Mouse (Mus musculus) macrophage (primary cell): ENCODE data around the gene Anapc15. TPM values are rescaled to one million over a fixed set of nuclear protein-coding genes. Genes with fewer than 3 reads are reported as not detected.

Experiments used
- H3K27ac ChIP-seq: fragments of 350-480 bp; formaldehyde crosslinking; 2 replicates; pipeline ENCODE4 v1.9.0; 2021
- H3K36me3 ChIP-seq: fragments of 350-480 bp; formaldehyde crosslinking; 2 replicates; pipeline ENCODE4 v1.9.0; 2021; ENCODE audit errors: inconsistent target
- H3K4me3 ChIP-seq: fragments of 350-480 bp; formaldehyde crosslinking; 2 replicates; pipeline ENCODE4 v1.9.0; 2021; ENCODE audit errors: inconsistent target
- H3K79me2 ChIP-seq: fragments of 350-480 bp; formaldehyde crosslinking; 2 replicates; pipeline ENCODE4 v1.9.0; 2021; ENCODE audit errors: inconsistent target
- WGBS: methylation state at CpG from one replicate; pipeline ENCODE4 v1.1.7; 2026; ENCODE audit warnings: inconsistent platforms; ENCODE audit not compliant: missing documents; 5-methylcytosine and 5-hydroxymethylcytosine counted together
- polyA plus RNA-seq: library from polyadenylated mRNA; stranded (reverse); fragments of 250-400 nt; gene quantifications from 3 replicates; pipeline ENCODE4 v1.2.4, GENCODE M21; 2018; ENCODE audit warnings: inconsistent platforms
- total RNA-seq, 78 experiments: library from RNA; depleted of rRNA; stranded (reverse); fragments of 250-400 nt; gene quantifications; 1 replicate in 9 of 78; 2 replicates in 24 of 78; 3 replicates in 43 of 78; 4 replicates in 2 of 78; pipeline ENCODE4 v1.2.4; 2018; ENCODE audit warnings: inconsistent platforms in 56 of 78

Gene Anapc15
- 1,000 to 10,000 TPM in 11 of 26 experiments, 100 to 1,000 TPM in 15; 258 to 1,533 (median 875) TPM for total RNA-seq (2018; cell fraction: chromatin; rRNA removed)
- total RNA-seq (2018; cell fraction: cytosol; rRNA removed), result 100 to 1,000 TPM in 5 of 26 experiments, 10 to 100 TPM in 21; 50.7 to 118 (median 77.3) TPM
- 1,000 to 10,000 TPM in 1 of 26 experiments, 100 to 1,000 TPM in 25; 144 to 1,074 (median 581) TPM for total RNA-seq (2018; cell fraction: nucleus; rRNA removed)
- 80.5 to 140 TPM (median 104 TPM) in 3 replicates for polyA plus RNA-seq

GRCm38 (mm10) chr7:101863415-101863814 is at the start of gene Anapc15:
Gene Anapc15 (plus strand): TSS chr7:101863715.
- 39% methylated on average over 3 of the region's 3 CpGs for WGBS
- no peaks in the 10 kb centered on the region for H3K79me2 ChIP-seq
- H3K4me3 ChIP-seq, result no peak within 1 kb of the TSS
- H3K36me3 ChIP-seq, result no peaks in the 10 kb centered on the region
- H3K27ac ChIP-seq, result no peak within 1 kb of the TSS

DNA sequence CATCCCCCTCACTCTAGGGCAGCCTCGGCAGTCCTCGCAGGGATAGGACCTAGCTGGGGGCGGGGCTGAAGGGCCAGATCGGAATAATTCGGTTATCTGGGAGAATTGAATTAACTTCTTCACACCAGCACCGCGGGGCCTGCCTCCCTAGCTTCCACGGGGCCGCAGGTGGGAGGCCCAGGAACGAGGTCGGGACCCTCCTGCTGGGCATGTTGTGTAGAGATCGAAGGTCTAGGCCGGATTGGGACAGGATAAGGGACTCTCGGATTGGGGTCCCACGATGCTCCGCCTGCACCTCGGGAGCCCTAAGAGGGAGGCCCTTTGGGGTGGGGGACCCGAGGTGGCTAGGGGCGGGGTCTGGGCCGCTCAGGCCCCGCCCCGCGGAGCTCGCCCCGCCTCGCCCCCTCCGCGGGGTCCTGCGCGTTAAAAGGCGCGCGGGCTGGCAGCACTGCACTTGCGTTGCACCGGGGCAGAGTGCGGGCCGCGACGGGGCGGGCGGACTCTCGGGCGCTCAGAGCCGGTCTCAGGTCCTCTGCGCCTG is 45.6 kb upstream of the Anapc15 start, which contains the start of gene Phox2a:
TSS of gene Phox2a (plus strand) at position 453 of the 541 bp plus-strand sequence.
- Histone ChIP-seq H3K27ac (no peak within 1 kb of the TSS), H3K4me3 (no peak within 1 kb of the TSS), H3K79me2 (no peaks in the 10 kb centered on the region), H3K36me3 (no peaks in the 10 kb centered on the region)
- WGBS, result 8% methylated on average over 45 of the region's 45 CpGs

DNA sequence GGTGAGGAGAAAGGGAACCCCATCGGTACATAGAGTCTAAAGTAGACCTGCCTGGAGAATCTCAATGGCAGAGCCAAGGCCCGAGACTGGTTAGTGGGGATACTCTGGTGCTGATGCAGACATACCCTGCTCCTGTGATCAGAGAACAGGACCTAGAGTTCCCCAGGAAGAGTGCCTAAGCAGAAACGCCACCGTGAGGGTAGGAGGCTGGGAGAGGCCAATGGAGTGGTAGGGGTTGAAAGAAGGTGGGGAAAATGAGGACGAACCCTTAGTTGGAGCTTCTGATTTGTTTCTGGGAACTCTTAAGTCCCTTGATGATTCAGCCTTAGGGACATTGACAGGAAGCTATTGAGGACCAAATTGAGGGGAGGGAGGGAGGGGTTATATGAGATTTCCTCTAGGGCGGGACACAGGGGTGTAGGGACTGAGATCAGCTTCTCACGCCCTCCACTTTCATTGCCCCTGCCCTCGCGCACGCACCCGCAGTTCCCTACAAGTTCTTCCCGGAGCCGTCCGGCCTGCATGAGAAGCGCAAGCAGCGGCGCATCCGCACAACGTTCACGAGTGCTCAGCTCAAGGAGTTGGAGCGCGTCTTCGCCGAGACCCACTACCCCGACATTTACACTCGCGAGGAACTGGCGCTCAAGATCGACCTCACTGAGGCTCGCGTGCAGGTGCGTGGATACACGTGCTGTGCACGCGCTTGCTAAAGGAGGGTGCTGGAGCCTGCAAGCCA is 43.1 kb upstream of the Anapc15 start:
- Histone ChIP-seq H3K36me3 (peaks cover 19% of the 10 kb centered on the region; the same call in 1 of the 2 replicates), H3K27ac (no peak overlapping the region), H3K4me3 (no peak overlapping the region), H3K79me2 (no peaks in the 10 kb centered on the region)
- 10% methylated on average over 35 of the region's 35 CpGs for WGBS

DNA sequence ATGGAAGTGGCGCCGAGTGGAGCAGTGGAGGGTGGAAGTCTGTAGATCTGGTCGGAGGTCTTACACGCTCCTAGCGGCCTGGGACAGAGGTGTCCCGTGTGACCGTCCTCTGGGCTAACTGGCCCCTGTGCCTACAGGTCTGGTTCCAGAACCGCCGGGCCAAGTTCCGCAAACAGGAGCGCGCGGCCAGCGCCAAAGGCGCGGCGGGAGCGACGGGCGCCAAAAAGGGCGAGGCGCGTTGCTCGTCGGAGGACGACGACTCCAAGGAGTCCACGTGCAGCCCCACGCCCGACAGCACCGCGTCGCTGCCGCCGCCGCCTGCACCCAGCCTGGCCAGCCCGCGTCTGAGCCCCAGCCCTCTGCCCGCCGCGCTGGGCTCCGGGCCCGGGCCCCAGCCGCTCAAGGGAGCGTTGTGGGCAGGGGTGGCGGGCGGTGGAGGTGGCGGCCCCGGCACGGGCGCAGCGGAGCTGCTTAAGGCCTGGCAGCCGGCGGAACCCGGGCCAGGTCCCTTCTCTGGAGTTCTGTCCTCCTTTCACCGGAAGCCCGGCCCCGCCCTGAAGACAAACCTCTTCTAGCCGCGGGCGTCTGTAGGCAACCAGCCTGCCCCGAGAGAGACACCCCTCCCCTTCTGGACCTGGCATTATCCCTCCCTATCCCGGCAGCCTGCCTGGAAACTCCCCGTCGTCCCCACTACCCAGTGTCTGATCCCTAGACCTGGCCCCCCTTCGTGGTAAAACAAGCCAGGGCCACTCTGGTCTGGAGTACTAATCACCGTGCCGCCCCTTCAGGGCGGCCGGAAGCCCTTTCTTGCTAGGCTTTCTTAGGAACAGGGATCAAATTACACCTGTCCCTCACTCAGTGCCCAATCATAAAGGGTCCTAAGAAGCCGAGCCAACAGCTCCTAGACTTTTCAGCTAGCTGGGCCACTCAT is 41.7 kb upstream of the Anapc15 start:
- WGBS, result 3% methylated on average over 69 of the region's 71 CpGs
- Histone ChIP-seq H3K27ac (no peak overlapping the region), H3K36me3 (peaks cover 33% of the 10 kb centered on the region), H3K4me3 (no peak overlapping the region), H3K79me2 (no peaks in the 10 kb centered on the region)

DNA sequence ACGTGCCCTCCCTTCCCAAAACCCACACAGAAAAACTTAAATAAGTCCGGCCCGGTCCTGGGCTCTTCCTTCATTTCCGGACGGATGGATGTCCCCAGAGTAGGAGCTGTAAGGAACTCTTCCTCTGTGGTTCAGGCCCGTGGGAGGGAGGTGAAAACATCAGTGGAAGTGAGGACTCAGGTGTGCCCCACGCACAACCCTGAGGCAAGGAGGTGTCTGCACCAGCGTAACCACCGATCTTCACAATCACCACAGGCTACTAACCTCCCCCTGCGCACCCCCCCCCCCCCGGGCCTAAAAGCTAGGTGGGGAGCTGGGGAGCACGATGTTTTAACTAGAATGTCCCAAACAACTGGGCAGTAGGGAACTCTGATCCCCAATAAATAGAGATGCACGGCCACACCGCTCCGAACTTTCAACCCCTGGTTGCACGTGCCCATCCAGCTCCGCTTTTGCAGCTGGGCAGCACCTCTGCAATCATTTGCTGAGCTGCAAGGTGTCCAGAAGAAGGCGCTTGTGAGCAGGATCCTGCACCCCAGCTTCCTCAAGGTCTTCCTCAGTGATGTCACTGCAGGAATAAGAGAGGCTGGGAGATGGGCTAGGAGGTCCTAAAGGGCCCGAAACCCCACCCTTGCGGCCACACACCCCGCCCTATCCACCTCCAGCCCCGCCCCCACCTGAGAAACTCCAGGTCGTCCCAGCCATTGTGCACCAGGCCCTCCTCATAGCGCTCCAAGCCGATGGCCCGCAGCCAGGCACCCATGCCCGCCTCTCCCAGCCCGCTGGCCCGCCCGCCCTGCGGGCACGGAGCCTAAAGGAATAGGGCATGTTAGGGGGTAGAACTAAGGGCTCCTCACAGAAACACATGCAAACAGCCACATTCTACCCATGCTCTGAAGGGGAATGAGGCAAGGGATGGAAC is 40.4 kb upstream of the Anapc15 start:
- Histone ChIP-seq H3K27ac (no peak overlapping the region), H3K79me2 (no peaks in the 10 kb centered on the region), H3K36me3 (peaks cover 46% of the 10 kb centered on the region), H3K4me3 (no peak overlapping the region)
- WGBS, result 80% methylated on average over 27 of the region's 32 CpGs

DNA sequence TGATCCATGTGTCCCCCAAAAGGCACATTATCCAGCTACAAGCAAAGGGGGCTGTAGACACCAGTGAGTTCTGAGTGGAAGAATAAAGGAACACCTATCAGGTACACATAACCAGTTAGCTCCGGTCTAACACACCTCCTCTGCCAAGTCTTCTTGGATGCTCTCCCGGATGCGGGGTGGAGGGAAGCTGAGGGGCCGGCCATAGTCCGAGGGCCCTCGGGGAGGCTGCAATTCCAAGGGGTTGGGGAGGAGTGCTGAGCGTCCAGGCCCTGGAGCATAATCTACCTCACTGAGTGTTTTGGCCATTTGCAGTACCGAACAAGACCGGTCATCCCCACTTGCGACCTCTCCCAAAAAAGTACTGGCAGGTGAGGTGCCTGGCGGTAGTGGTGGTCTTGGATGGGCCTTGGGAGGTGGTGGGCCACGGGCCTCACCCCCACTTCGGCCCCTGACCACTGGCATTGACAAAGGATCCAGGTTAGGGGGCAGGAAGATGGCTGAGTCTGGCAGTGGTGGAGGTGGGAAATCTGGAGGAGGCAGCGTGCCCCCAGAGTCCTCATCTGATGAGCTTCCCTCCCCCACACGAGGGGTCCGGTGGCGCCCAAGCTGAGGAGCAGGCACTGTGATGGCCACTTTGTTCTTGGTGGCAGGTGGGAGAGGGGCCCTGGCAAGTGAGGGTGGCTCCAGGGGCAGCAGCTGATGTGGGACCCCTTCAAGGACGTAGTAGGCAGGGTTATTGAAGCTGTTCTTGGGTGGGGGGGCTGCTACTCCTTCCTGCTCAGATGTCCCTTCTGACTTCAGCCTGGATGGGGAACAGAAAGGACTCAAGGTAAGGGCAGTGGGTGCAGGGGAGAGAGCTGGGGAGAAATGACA is 39.5 kb upstream of the Anapc15 start:
- no peaks in the 10 kb centered on the region for H3K79me2 ChIP-seq
- no peak overlapping the region for H3K27ac ChIP-seq
- no peak overlapping the region for H3K4me3 ChIP-seq
- 94% methylated on average over 18 of the region's 18 CpGs for WGBS
- H3K36me3 ChIP-seq, result peaks cover 55% of the 10 kb centered on the region

DNA sequence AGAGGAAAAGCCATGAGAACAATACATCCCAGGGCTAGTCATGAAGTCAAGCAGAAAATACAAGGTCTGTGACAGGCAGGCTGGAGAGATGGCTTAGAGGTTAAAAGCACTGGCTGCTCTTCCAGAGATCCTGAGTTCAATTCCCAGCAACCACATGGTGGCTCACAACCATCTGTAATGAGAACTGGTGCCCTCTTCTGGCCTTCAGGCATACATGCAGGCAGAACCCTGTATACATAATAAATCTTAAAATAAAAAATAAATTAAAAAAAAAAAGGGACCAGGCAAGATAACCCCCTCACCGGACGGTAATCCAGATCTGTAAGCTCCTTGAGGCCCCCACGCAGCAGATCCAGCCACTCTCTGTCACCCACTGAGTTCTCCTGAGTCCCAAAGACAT is 33.1 kb upstream of the Anapc15 start:
- Histone ChIP-seq H3K79me2 (peaks cover 28% of the 10 kb centered on the region), H3K27ac (no peak overlapping the region), H3K36me3 (peaks cover 92% of the 10 kb centered on the region), H3K4me3 (no peak overlapping the region)
- whole genome bisulfite sequencing, result 91% methylated on average over 3 of the region's 3 CpGs

- WGBS, result 90% methylated on average over 8 of the region's 8 CpGs
- Histone ChIP-seq H3K27ac (no peak overlapping the region), H3K36me3 (peaks cover 82% of the 10 kb centered on the region), H3K4me3 (no peak overlapping the region), H3K79me2 (peaks cover 38% of the 10 kb centered on the region)
Measured at GRCm38 (mm10) chr7:101831437-101831836, 32.1 kb upstream of the Anapc15 start.

- Histone ChIP-seq H3K79me2 (peaks cover 46% of the 10 kb centered on the region), H3K27ac (no peak overlapping the region), H3K4me3 (no peak overlapping the region), H3K36me3 (peaks cover 72% of the 10 kb centered on the region)
- WGBS, result 96% methylated on average over 4 of the region's 4 CpGs
Measured at GRCm38 (mm10) chr7:101832372-101832771, 31.1 kb upstream of the Anapc15 start.

DNA sequence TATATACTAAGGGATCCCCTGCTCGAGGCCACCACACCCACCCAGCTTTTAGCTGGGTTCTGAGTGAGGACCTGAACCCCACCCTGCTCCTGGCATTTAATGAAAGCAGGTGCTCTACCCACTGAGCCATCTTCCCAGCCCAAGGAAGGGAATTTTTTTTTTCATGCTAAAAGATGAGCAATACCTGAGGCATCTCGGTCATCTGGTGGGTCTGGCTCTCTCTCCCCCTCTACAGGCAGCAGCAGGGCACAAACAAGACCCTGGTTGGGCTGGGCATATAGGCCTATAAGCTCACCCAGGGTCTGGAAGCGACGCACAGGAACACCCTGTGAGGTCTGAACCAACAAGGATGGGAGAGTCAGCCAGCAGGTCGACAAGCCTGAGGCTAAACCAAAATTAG is 30.2 kb upstream of the Anapc15 start:
- peaks cover 48% of the 10 kb centered on the region for H3K79me2 ChIP-seq
- peaks cover 63% of the 10 kb centered on the region for H3K36me3 ChIP-seq
- H3K27ac ChIP-seq, result no peak overlapping the region
- 84% methylated on average over 5 of the region's 5 CpGs for WGBS
- H3K4me3 ChIP-seq, result no peak overlapping the region

- H3K36me3 ChIP-seq, result peaks cover 56% of the 10 kb centered on the region
- 100% methylated on average over 3 of the region's 3 CpGs for whole genome bisulfite sequencing
- H3K79me2 ChIP-seq, result peaks cover 48% of the 10 kb centered on the region
- no peak overlapping the region for H3K4me3 ChIP-seq
- no peak overlapping the region for H3K27ac ChIP-seq
Measured at GRCm38 (mm10) chr7:101833916-101834584, 29.5 kb upstream of the Anapc15 start.

DNA sequence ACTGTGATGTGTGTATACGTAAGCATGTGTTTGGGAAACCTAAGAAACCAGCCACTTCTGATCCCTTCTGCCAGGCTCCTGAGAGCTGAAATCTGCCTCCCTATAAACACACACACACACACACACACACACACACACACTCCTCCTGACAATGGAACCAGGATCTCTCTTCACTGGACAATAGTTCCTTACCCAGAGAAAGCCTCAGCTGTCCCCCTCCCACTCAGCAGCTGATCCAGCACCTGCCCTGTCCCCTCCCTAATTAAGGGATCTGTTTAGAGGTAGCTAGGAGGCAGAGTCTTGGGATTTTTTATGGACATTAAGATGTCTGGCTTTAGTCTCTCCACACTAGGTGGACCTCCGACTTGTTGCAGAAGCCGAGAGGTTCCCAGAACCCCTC is 28.6 kb upstream of the Anapc15 start:
- peaks cover 47% of the 10 kb centered on the region for H3K36me3 ChIP-seq

More for the DNA sequence above, 28.6 kb upstream of the Anapc15 start:
- H3K4me3 ChIP-seq, result no peak overlapping the region
- peaks cover 48% of the 10 kb centered on the region for H3K79me2 ChIP-seq
- 95% methylated on average over 3 of the region's 3 CpGs for WGBS
- no peak overlapping the region for H3K27ac ChIP-seq
